Mouse (Mus musculus): Measurements from ENCODE around the gene Zfp618. TPM values are rescaled to one million over a fixed set of nuclear protein-coding genes. Genes with fewer than 3 reads are reported as not detected.

The Zfp618 gene
- total RNA-seq (2021), result 1 to 10 TPM; 8.0 to 9.3 TPM

- DNase-seq, result peak; percentile 49
These were observed at the start of gene Zfp618 for GRCm38 (mm10) chr4:62965497-62966302. Zfp618 (plus strand) TSS chr4:62965573.

- DNase-seq, result no peak
These were observed 48.3 kb upstream of the Zfp618 start for GRCm38 (mm10) chr4:62917056-62917455.

- DNase-seq, result peak; percentile 11
These were observed 31.6 kb upstream of the Zfp618 start for GRCm38 (mm10) chr4:62933798-62934197.

GRCm38 (mm10) chr4:62935589-62936218, 29.7 kb upstream of the Zfp618 start:
- DNase-seq, result no peak

GRCm38 (mm10) chr4:62941961-62942892, 23.1 kb upstream of the Zfp618 start:
- peak; percentile 26 for DNase-seq

GRCm38 (mm10) chr4:62944326-62944879, 21.0 kb upstream of the Zfp618 start:
- peak; percentile 14 for DNase-seq

- no peak for DNase-seq
These were observed 1.6 kb upstream of the Zfp618 start for GRCm38 (mm10) chr4:62963806-62964205.

- peak; percentile 19 for DNase-seq
These were observed 403 bp upstream of the Zfp618 start for GRCm38 (mm10) chr4:62964844-62965496.

- no peak for DNase-seq
These were observed 4.2 kb downstream of the Zfp618 start for GRCm38 (mm10) chr4:62969526-62969925.

GRCm38 (mm10) chr4:62971991-62972390, 6.6 kb downstream of the Zfp618 start:
- DNase-seq, result no peak

GRCm38 (mm10) chr4:62973086-62973485, 7.7 kb downstream of the Zfp618 start:
- DNase-seq, result peak; percentile 21

GRCm38 (mm10) chr4:62974901-62975300, 9.5 kb downstream of the Zfp618 start:
- no peak for DNase-seq

- DNase-seq, result no peak
These were observed 10.2 kb downstream of the Zfp618 start for GRCm38 (mm10) chr4:62975541-62975940.

GRCm38 (mm10) chr4:62977454-62977853, 12.1 kb downstream of the Zfp618 start:
- no peak for DNase-seq

- no peak for DNase-seq
These were observed 13.1 kb downstream of the Zfp618 start for GRCm38 (mm10) chr4:62978501-62978911.

GRCm38 (mm10) chr4:62981572-62981971, 16.2 kb downstream of the Zfp618 start:
- DNase-seq, result no peak

GRCm38 (mm10) chr4:62983556-62983955, 18.2 kb downstream of the Zfp618 start:
- DNase-seq, result no peak

GRCm38 (mm10) chr4:62991336-62991735, 26.0 kb downstream of the Zfp618 start:
- DNase-seq, result no peak

- no peak for DNase-seq
These were observed 27.8 kb downstream of the Zfp618 start for GRCm38 (mm10) chr4:62993190-62993589.

- DNase-seq, result no peak
These were observed 32.2 kb downstream of the Zfp618 start for GRCm38 (mm10) chr4:62997606-62998005.

- peak; percentile 82 for DNase-seq
These were observed 33.1 kb downstream of the Zfp618 start for GRCm38 (mm10) chr4:62998431-62998835.

GRCm38 (mm10) chr4:62998908-62999307, 33.5 kb downstream of the Zfp618 start:
- peak; percentile 73 for DNase-seq
